Mouse (Mus musculus) embryonic facial prominence, embryonic 13.5 days (tissue): ENCODE data around the gene Defb29. TPM values are rescaled to one million over a fixed set of nuclear protein-coding genes. Genes with fewer than 3 reads are reported as not detected.

ENCODE experiments used
- ATAC-seq: fragments of 200-750 bp; cut with Nextera tagmentation; 2 replicates; pipeline ENCODE4 v1.8.0; 2017; ENCODE audit warnings: low read depth; ENCODE audit not compliant: insufficient number of reproducible peaks, insufficient read depth, low FRiP score, low TSS enrichment
- H3K27ac ChIP-seq: fragments of 300-500 bp; sonication (generic); 2 replicates; pipeline ENCODE4 v1.5.1; 2015; ENCODE audit warnings: moderate library complexity, mild to moderate bottlenecking, inconsistent platforms
- H3K27me3 ChIP-seq: fragments of 300-500 bp; sonication (generic); 2 replicates; pipeline ENCODE4 v1.6.1; 2015; ENCODE audit warnings: mild to moderate bottlenecking, inconsistent platforms
- H3K36me3 ChIP-seq: fragments of 300-500 bp; sonication (generic); 2 replicates; pipeline ENCODE4 v1.6.1; 2015; ENCODE audit warnings: mild to moderate bottlenecking, inconsistent platforms
- H3K4me1 ChIP-seq: fragments of 300-500 bp; sonication (generic); 2 replicates; pipeline ENCODE4 v1.6.1; 2015; ENCODE audit warnings: inconsistent platforms
- H3K4me2 ChIP-seq: fragments of 300-500 bp; sonication (generic); 2 replicates; pipeline ENCODE4 v1.6.1; 2015; ENCODE audit warnings: moderate library complexity, mild to moderate bottlenecking, inconsistent platforms
- H3K4me3 ChIP-seq: fragments of 300-500 bp; sonication (generic); 2 replicates; pipeline ENCODE4 v1.5.1; 2015; ENCODE audit warnings: mild to moderate bottlenecking, inconsistent platforms
- H3K9ac ChIP-seq: fragments of 300-500 bp; sonication (generic); 2 replicates; pipeline ENCODE4 v1.6.1; 2015; ENCODE audit warnings: mild to moderate bottlenecking, inconsistent platforms
- H3K9me3 ChIP-seq: fragments of 300-500 bp; sonication (generic); 2 replicates; pipeline ENCODE4 v1.6.1; 2016; ENCODE audit warnings: inconsistent platforms
- WGBS: fragments of 180-500 bp; shearing (Covaris S2); methylation state at CpG from one replicate; pipeline ENCODE4 v1.1.7; 2015; ENCODE audit warnings: mixed read lengths; 5-methylcytosine and 5-hydroxymethylcytosine counted together
- polyA plus RNA-seq: library from polyadenylated mRNA; unstranded; fragments of >200 nt; fragmentation: Nextera tagmentation; extraction: Ambion mirVana; gene quantifications from 2 replicates; pipeline ENCODE4 v1.2.1, GENCODE M21; 2015

The Defb29 gene
- not detected in 2 replicates for polyA plus RNA-seq

DNA sequence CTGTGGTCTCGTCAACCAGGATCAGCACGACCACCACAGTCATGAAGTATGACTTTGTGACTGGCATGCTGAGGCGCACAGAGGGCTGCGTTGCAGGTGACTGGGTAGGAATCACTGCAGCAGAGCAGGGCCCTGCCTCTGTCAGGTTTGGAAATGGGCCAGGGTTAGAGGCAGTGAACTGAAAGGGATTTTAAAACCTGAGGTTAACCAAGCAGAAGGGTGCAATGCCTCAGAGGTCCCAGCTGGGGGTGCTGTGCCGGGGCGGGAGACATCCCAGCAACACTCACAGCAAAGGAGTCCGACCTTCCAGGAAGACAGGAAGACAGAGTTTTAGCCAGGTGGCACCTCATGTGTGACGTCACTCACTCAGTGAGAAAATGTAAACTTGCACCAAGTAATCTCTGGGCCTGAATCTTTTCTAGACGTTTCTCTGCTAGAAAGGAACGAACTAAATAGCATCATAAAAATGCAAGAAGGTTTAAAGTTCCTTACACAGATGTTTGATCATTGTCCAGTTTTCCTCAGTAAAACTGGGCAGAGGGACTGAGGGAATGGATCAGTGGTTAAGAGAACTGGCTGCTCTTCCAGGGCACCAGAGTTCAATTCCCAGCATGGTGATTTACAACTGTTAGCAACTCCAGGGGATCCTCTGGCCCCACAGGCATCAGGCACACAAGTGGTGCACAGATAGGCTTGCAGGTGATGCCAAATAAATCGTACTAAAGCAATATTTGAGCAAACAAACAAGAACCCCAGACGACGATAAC is at the start of gene Defb29:
Gene Defb29 (minus strand): TSS at position 155 of the 767 bp plus-strand sequence.
- Histone ChIP-seq H3K9me3 (peaks cover 4% of the 10 kb centered on the region; the same call in 1 of the 2 replicates), H3K27ac (no peak within 1 kb of the TSS), H3K4me3 (no peak within 1 kb of the TSS), H3K4me1 (no peaks in the 10 kb centered on the region), H3K4me2 (no peak within 1 kb of the TSS), H3K27me3 (no peaks in the 10 kb centered on the region), H3K9ac (no peak within 1 kb of the TSS), H3K36me3 (no peaks in the 10 kb centered on the region)
- WGBS, result 52% methylated on average over 13 of the region's 13 CpGs
- ATAC-seq, result no peak

DNA sequence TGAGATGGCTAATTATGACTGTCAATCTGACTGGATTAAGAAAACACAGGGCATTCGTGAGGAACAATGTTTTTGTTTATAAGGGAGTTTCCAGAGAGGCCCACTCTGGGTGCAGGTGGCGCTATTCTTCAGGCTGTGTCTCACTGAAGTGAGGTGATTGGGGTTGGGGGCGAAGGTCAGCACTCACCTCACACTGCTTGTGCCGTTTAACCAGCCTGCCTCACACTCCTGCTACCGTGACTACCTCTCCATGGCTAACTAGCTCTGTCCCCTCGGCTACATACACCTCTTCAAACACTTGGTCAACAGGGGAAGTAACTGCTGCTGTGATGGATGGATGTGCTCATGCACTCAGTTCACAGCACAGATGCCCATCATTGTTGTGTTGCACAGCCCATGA is 49.1 kb upstream of the Defb29 start:
- Histone ChIP-seq H3K27me3 (no peaks in the 10 kb centered on the region), H3K4me3 (no peak overlapping the region), H3K4me2 (no peak overlapping the region), H3K9me3 (no peaks in the 10 kb centered on the region), H3K9ac (no peak overlapping the region), H3K36me3 (no peaks in the 10 kb centered on the region), H3K4me1 (0 out of 2 replicates have a peak, but pooled peaks cover 3% of the 10 kb centered on the region), H3K27ac (no peak overlapping the region)
- ATAC-seq, result no peak
- WGBS, result 30% methylated on average over 6 of the region's 6 CpGs

DNA sequence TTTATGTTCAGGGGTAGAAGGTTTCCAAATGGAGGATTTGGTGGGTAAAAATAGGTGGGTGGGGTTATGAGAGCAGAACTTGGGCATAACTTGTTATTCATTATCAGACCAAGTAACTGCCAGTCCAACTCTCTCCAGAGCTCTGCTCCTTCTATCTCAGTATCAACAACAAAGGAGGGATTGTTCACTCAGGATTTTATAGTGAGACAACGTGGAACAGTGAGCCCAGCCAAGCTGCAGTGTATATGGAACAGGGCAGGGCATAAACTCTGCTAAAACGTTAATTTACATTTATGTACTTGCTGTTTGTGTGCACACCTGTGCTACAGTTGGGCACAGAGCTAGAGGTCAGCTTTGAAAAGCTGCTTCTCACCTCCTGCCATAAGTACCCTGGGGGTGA is 48.6 kb upstream of the Defb29 start:
- ATAC-seq, result no peak
- Histone ChIP-seq H3K27me3 (no peaks in the 10 kb centered on the region), H3K9ac (no peak overlapping the region), H3K4me1 (0 out of 2 replicates have a peak, but pooled peaks cover 3% of the 10 kb centered on the region), H3K4me3 (no peak overlapping the region), H3K4me2 (no peak overlapping the region), H3K9me3 (no peaks in the 10 kb centered on the region), H3K27ac (no peak overlapping the region), H3K36me3 (no peaks in the 10 kb centered on the region)
- 15% methylated on average over 2 of the region's 2 CpGs for whole genome bisulfite sequencing

DNA sequence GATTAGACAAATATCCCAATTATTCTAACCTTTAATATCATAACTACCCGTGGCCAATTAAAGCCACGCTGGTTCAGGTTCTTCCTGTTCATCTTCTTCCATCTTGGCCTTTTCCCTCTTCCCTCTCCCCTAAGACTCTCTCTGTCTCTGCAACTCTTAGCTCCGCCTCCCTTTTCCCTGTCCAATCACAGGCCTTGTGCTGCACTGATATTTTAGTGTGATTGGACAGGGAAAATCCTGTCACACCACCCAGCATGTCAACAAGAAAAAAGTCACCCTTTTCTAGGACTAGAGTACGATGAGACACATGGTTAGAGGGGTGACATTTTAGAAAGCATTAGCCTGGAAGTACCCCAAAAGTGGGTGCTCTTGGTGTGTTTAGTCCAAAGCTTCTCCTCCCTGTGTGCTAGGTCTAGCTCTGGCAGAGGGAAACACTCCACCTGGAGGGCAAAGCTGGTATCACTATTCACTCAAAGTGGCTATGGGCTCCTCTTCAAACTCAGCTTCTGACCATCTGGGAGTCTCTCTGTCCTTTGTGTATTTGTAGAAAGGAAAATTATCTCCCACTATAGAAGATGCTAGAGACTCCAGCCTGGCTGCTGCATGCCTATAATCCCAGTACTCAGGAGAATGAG is 47.1 kb upstream of the Defb29 start:
- Histone ChIP-seq H3K27ac (no peak overlapping the region), H3K4me3 (no peak overlapping the region), H3K9me3 (no peaks in the 10 kb centered on the region), H3K4me1 (0 out of 2 replicates have a peak, but pooled peaks cover 3% of the 10 kb centered on the region), H3K27me3 (no peaks in the 10 kb centered on the region), H3K36me3 (no peaks in the 10 kb centered on the region), H3K9ac (no peak overlapping the region), H3K4me2 (no peak overlapping the region)
- WGBS, result 76% methylated on average over 4 of the region's 4 CpGs
- ATAC-seq, result no peak

DNA sequence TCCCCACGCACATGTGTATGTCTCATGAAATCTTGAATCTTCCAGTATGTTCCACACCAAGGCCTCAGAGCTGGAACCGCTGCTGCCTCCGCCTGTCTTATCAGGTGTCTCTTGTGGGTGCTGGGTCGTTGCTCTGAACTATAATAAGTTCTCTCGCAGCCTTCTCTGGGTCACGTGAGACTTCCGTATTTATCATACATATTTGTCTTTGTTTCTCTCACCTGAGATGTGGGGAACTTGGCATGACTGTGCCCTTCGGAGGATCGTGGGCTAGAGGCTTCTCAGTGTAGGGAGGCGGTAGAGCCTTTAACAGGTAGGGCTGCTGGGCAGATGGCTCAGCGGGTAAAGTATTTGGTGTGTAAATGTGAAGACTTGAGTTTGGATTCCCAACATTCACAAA is 40.7 kb upstream of the Defb29 start:
- H3K27me3 ChIP-seq, result no peaks in the 10 kb centered on the region
- 83% methylated on average over 11 of the region's 11 CpGs for WGBS
- H3K9me3 ChIP-seq, result no peaks in the 10 kb centered on the region
- H3K4me3 ChIP-seq, result no peak overlapping the region
- H3K27ac ChIP-seq, result no peak overlapping the region
- H3K4me1 ChIP-seq, result no peaks in the 10 kb centered on the region
- ATAC-seq, result no peak
- no peak overlapping the region for H3K9ac ChIP-seq
- H3K4me2 ChIP-seq, result no peak overlapping the region
- H3K36me3 ChIP-seq, result no peaks in the 10 kb centered on the region

DNA sequence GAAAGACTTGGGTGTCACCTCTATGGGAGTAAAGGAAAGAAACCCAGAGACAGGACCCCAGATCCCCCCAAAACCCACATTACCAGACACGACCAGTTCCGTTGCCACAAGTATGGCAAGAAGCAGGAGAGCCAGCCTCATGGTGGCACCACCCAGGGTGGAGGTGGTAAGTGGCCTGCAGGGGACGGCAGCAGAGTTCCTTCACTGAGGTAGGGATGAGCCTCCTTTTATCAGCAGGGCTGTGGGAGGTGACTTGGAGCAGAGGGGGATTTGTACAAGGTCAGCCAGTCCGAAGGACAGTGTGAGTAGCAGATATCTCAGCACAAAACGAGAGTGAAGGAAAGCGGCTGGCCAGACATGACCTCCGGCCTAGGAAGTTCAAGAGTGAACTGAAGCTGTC is 40.2 kb upstream of the Defb29 start, which contains the start of gene Defb19:
Gene Defb19 (minus strand): TSS at position 206 of the 400 bp plus-strand sequence.
- no peak within 1 kb of the TSS for H3K27ac ChIP-seq
- no peaks in the 10 kb centered on the region for H3K36me3 ChIP-seq
- H3K4me2 ChIP-seq, result no peak within 1 kb of the TSS
- H3K27me3 ChIP-seq, result no peaks in the 10 kb centered on the region
- WGBS, result 70% methylated on average over 7 of the region's 7 CpGs
- H3K4me1 ChIP-seq, result no peaks in the 10 kb centered on the region
- no peak within 1 kb of the TSS for H3K9ac ChIP-seq
- no peaks in the 10 kb centered on the region for H3K9me3 ChIP-seq
- no peak for ATAC-seq
- no peak within 1 kb of the TSS for H3K4me3 ChIP-seq

DNA sequence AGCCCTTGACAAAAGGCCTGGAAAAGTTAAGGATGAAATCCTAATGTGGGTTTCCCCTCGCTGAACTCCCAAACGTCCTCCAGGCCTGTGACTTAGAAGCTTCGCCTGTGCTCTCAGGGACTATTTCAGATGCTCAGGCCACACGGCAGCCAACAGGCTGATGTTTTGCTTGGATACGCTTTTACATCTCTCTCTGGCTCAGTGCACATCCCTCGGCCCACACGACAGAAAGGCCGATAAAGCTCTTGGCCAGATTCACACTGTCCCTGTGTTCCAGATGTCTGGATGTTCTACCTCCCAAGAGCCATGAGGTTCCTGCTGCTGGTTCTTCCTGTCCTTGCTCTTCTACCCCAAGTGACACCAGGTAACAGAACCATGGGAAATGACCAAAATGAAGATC is 33.6 kb upstream of the Defb29 start:
- Histone ChIP-seq H3K36me3 (no peaks in the 10 kb centered on the region), H3K4me2 (no peak overlapping the region), H3K27me3 (no peaks in the 10 kb centered on the region), H3K4me3 (no peak overlapping the region), H3K9me3 (no peaks in the 10 kb centered on the region), H3K9ac (no peak overlapping the region), H3K4me1 (no peaks in the 10 kb centered on the region), H3K27ac (no peak overlapping the region)
- WGBS, result 85% methylated on average over 8 of the region's 8 CpGs
- ATAC-seq, result no peak

DNA sequence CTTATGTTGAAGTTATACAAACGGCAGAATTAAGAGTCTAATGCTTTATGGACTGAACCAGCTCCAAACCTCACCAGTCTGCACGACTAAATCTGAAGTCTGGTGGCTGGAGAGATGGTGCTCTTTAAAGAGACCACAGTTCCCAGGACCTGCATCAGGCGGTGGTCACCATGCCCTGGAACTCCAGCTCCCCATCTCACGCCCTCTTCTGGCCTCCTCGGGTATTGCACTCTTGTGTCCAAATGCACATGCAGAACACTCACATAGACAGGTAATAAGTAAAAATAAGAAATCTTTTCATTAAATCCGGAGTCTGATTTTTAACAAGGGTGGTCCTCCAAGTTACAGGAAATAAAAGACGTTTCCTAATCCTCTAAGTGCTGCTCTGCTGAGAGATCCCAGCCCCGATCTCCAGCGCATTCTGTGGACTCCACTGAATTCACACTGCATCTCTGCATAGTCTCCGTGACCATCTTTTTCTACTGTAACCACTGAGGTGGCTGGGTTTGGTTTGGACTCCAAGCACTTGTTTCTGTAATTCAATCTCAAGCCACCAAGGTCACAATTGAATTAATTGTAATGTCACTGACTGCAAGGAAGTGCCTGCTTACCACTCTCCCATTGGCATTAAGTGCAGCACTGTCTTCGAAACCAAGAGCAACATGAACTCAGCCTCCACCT is 32.4 kb upstream of the Defb29 start, which contains the start of gene Defb21:
Gene Defb21 (plus strand): TSS at position 631 of the 681 bp plus-strand sequence.
- Histone ChIP-seq H3K36me3 (no peaks in the 10 kb centered on the region), H3K9me3 (no peaks in the 10 kb centered on the region), H3K27ac (no peak within 1 kb of the TSS), H3K4me1 (no peaks in the 10 kb centered on the region), H3K4me2 (no peak within 1 kb of the TSS), H3K4me3 (no peak within 1 kb of the TSS), H3K27me3 (no peaks in the 10 kb centered on the region), H3K9ac (no peak within 1 kb of the TSS)
- no peak for ATAC-seq
- WGBS, result 62% methylated on average over 11 of the region's 11 CpGs

DNA sequence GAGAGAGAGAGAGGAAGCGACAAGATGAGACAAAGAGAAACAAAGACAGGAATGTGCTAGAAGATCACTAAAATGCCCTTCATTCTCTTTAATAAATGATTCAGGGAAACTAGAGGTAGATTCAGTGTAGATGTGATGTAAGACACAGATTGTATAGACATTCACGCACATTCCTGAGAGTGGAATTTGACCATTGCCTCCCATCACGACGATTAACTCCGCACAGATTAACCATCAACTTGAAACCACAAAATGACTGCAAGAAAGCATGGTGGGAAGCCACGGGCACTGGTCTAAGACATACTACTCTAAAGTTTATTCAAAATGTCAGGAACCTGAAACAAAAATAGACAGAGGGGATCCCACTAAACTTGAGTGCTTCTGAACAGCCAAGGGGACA is 30.4 kb upstream of the Defb29 start:
- Histone ChIP-seq H3K9ac (no peak overlapping the region), H3K4me3 (no peak overlapping the region), H3K27ac (no peak overlapping the region), H3K9me3 (no peaks in the 10 kb centered on the region), H3K4me1 (no peaks in the 10 kb centered on the region), H3K36me3 (no peaks in the 10 kb centered on the region), H3K27me3 (no peaks in the 10 kb centered on the region), H3K4me2 (no peak overlapping the region)
- ATAC-seq, result no peak
- WGBS, result 58% methylated on average over 6 of the region's 6 CpGs

DNA sequence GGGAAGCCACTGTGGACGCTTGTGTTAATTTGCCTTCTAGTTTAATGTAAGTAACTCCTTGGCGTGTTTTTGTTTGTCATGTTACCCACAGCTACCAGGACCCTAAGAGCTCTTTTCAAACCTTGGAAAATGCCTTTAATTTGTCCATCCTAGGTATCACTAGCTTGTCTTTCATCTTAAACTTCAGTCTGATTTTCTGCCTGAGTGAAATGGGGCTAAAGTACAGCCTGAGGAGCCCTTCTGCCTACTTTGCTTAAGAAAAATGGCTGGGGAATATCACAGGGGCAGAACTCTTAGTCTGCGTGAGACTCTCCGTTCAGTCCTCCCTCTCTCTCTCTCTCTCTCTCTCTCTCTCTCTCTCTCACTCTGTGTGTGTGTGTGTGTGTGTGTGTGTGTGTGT is 30.0 kb upstream of the Defb29 start:
- Histone ChIP-seq H3K27ac (no peak overlapping the region), H3K9me3 (no peaks in the 10 kb centered on the region), H3K4me2 (no peak overlapping the region), H3K9ac (no peak overlapping the region), H3K4me3 (no peak overlapping the region), H3K36me3 (no peaks in the 10 kb centered on the region), H3K4me1 (no peaks in the 10 kb centered on the region), H3K27me3 (no peaks in the 10 kb centered on the region)
- 80% methylated on average over 4 of the region's 4 CpGs for WGBS
- no peak for ATAC-seq

DNA sequence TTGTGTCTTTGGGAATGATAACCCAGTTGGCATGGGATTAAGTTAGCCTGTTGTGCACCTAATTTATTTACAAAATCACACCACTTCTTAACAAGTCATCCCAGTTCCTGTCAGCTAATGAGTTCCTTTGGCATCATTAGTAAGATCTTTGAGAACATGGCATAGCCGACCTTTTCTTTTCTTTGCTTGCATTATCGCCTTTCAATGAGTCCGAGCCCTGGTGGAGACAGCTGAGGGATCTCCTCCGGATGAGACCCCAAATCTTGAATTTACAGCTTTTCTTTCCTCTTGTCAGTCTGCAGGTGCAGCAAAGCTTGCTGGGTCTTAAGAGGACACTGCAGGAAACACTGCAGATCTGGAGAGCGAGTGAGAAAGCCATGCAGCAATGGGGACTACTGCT is 29.1 kb upstream of the Defb29 start, which contains the start of gene Gm17416:
Gene Gm17416 (plus strand): TSS at position 301 of the 400 bp plus-strand sequence.
- Histone ChIP-seq H3K27me3 (no peaks in the 10 kb centered on the region), H3K4me2 (no peak within 1 kb of the TSS), H3K4me3 (no peak within 1 kb of the TSS), H3K9me3 (no peaks in the 10 kb centered on the region), H3K9ac (no peak within 1 kb of the TSS), H3K4me1 (no peaks in the 10 kb centered on the region), H3K36me3 (no peaks in the 10 kb centered on the region), H3K27ac (no peak within 1 kb of the TSS)
- 92% methylated on average over 5 of the region's 5 CpGs for WGBS
- ATAC-seq, result no peak
